Mouse (Mus musculus) limb, embryonic 11.5 days (tissue): Measurements from ENCODE around the gene Actr1a. TPM values are rescaled to one million over a fixed set of nuclear protein-coding genes. Genes with fewer than 3 reads are reported as not detected.

ENCODE experiments used
- microRNA counts: library from miRNA; unstranded; fragments of <30 nt; microRNA quantifications from one replicate; lab custom pipeline; 2016
- microRNA-seq: library from miRNA; unstranded; fragments of <30 nt; microRNA quantifications from one replicate; pipeline ENCODE4, GENCODE M21; 2016
- polyA plus RNA-seq: library from polyadenylated mRNA; unstranded; fragments of >200 nt; fragmentation: Nextera tagmentation; extraction: Ambion mirVana; gene quantifications from 2 replicates; pipeline ENCODE4 v1.2.1, GENCODE M21; 2014

Actr1a gene
- polyA plus RNA-seq, 1 experiment from 2014 or later = 158 TPM

MicroRNAs within 50 kb of the gene (microRNA counts, 519-probe panel; counts per million panel counts)
- microRNA mmu-miR-146b (lab: Ali Mortazavi, UCI) = 1,612 counts per million, percentile 10 among the panel's probes with 10 or more counts

Small RNA genes within 50 kb of the gene (microRNA-seq; reads per million reads assigned to microRNA genes)
- gene Mir146b = not detected

Other genes starting within 250 kb of the Actr1a start
- 3.4 and 4.4 TPM in 2 replicates for gene Pitx3, start 247.4 kb downstream of the Actr1a start, polyA plus RNA-seq
- 35.0 and 37.8 TPM in 2 replicates for gene Gbf1, start 243.2 kb downstream of the Actr1a start, polyA plus RNA-seq
- gene Nfkb2, start 91.4 kb downstream of the Actr1a start, polyA plus RNA-seq = 6.8 and 7.0 TPM in 2 replicates
- gene Psd, start 68.6 kb downstream of the Actr1a start, polyA plus RNA-seq = 1.3 and 1.7 TPM in 2 replicates
- gene Fbxl15, start 67.6 kb downstream of the Actr1a start, polyA plus RNA-seq = 10.9 and 15.1 TPM in 2 replicates
- gene Cuedc2, start 57.0 kb downstream of the Actr1a start, polyA plus RNA-seq = 163 and 179 TPM in 2 replicates
- 5.3 and 5.7 TPM in 2 replicates for gene Mfsd13a, start 54.6 kb downstream of the Actr1a start, polyA plus RNA-seq
- gene 2310034G01Rik, start 45.4 kb downstream of the Actr1a start, polyA plus RNA-seq = 1.2 and 1.8 TPM in 2 replicates
- gene Sufu, start 1.1 kb upstream of the Actr1a start, polyA plus RNA-seq = 45.3 and 46.8 TPM in 2 replicates
- gene Trim8, start 106.0 kb upstream of the Actr1a start, polyA plus RNA-seq = 16.7 and 18.0 TPM in 2 replicates
- gene Arl3, start 177.4 kb upstream of the Actr1a start, polyA plus RNA-seq = 128 and 133 TPM in 2 replicates
- gene Sfxn2, start 177.6 kb upstream of the Actr1a start, polyA plus RNA-seq = 15.2 and 15.6 TPM in 2 replicates
- 40.4 and 40.8 TPM in 2 replicates for gene Wbp1l, start 203.3 kb upstream of the Actr1a start, polyA plus RNA-seq